Mouse (Mus musculus): ENCODE measurements at regions not wholly inside any gene's neighbourhood (a gene's known extent, or its start where the extent isn't known, plus 50 kb on each side); places are given as distances from the start of the nearest gene placed in this dataset.

DNA sequence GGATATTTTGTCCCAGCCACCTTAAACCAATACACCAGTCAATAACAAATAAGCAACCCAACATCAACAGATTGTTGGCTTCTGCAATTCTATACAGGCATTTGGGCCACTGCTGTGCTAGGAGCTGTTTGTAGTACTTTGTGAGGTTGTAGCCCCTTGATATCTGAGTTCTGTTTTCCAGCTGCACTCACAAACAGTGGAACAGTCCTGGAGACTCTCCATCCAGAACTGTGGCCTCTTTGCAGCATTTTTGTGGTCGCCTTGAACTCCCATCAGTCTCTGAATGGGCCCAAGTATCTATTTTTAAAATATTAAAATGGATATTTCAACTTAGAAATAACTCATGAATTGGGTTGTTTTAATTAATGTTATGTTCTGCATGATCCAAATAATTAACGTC, 205.2 kb upstream of the Thbs1 start:
- Histone ChIP-seq H3K27ac (ENCODE audit: low read length) (no peak overlapping the region), H3K36me3 (ENCODE audit: insufficient read depth, low read length) (no peaks in the 10 kb centered on the region), H3K9me3 (ENCODE audit: low read length) (no peaks in the 10 kb centered on the region), H3K27me3 (ENCODE audit: insufficient read depth, low read length) (no peaks in the 10 kb centered on the region), H3K4me2 (replicated peaks; ENCODE audit: low read depth, low read length) (no peak overlapping the region), H3K4me3 (ENCODE audit: low read length) (no peak overlapping the region), H3K9ac (replicated peaks; ENCODE audit: low read length) (no peak overlapping the region), H3K4me1 (ENCODE audit: insufficient read depth, low read length) (no peaks in the 10 kb centered on the region)
- 87% methylated on average over 2 of the region's 2 CpGs for WGBS
- ATAC-seq (ENCODE audit: low FRiP score, low TSS enrichment): no peak

DNA sequence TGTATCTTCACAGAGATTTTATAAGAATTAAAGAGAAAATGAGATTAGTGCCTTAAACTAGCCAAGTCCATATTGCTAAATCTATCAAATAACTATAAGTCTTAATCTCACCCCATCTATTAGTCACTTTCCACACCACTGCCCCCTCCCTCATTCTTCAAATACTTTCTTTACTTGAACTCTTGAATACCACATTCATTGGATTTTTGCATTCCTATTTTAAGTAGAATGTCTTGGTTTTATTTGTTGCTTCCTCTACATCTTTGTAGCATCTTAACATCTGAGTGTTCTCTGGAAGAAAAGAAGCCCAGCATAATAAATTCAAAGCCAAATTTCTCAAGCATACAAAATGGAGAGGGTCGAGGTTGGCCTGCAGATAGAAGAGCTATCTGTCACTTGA, 200.9 kb upstream of the Thbs1 start:
- Histone ChIP-seq H3K4me1 (ENCODE audit: insufficient read depth, low read length) (no peaks in the 10 kb centered on the region), H3K27ac (ENCODE audit: low read length) (no peak overlapping the region), H3K9me3 (ENCODE audit: low read length) (no peaks in the 10 kb centered on the region), H3K4me3 (ENCODE audit: low read length) (no peak overlapping the region), H3K9ac (replicated peaks; ENCODE audit: low read length) (no peak overlapping the region), H3K27me3 (ENCODE audit: insufficient read depth, low read length) (no peaks in the 10 kb centered on the region), H3K4me2 (replicated peaks; ENCODE audit: low read depth, low read length) (no peak overlapping the region), H3K36me3 (ENCODE audit: insufficient read depth, low read length) (no peaks in the 10 kb centered on the region)
- ATAC-seq (ENCODE audit: low FRiP score, low TSS enrichment): no peak
- WGBS: 44% methylated on average over 1 of the region's 1 CpGs

- H3K4me3 ChIP-seq (ENCODE audit: low read length): no peak overlapping the region
- no peak overlapping the region for H3K9ac ChIP-seq (replicated peaks; ENCODE audit: low read length)
- 74% methylated on average over 2 of the region's 2 CpGs for WGBS
- no peaks in the 10 kb centered on the region for H3K27me3 ChIP-seq (ENCODE audit: insufficient read depth, low read length)
- no peaks in the 10 kb centered on the region for H3K4me1 ChIP-seq (ENCODE audit: insufficient read depth, low read length)
- H3K27ac ChIP-seq (ENCODE audit: low read length): no peak overlapping the region
- no peaks in the 10 kb centered on the region for H3K36me3 ChIP-seq (ENCODE audit: insufficient read depth, low read length)
- no peak overlapping the region for H3K4me2 ChIP-seq (replicated peaks; ENCODE audit: low read depth, low read length)
- H3K9me3 ChIP-seq (ENCODE audit: low read length): no peaks in the 10 kb centered on the region
- ATAC-seq (ENCODE audit: low FRiP score, low TSS enrichment): no peak
These were observed 199.0 kb upstream of the Thbs1 start for GRCm38 (mm10) chr2:117912722-117913121.

DNA sequence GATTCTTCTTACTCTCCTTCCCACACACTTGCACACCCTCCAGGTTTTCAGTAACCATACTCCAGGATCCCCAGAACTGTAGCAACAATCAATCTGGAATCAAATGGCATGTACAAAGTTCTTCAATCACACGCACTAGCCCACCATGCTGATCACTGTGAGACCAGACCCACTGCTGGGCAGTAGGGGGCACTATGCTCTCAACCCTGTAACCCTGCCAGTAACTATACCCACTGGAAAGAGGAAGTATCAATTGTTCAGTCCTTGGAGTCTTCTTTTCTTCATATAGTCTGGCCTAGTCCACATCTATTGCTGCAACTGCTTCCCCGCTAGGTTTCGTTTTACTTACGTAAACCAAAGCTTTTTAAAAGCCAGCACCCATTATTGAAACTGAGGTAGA, 197.8 kb upstream of the Thbs1 start:
- Histone ChIP-seq H3K9me3 (ENCODE audit: low read length) (no peaks in the 10 kb centered on the region), H3K27ac (ENCODE audit: low read length) (no peak overlapping the region), H3K4me1 (ENCODE audit: insufficient read depth, low read length) (no peaks in the 10 kb centered on the region), H3K4me3 (ENCODE audit: low read length) (no peak overlapping the region), H3K4me2 (replicated peaks; ENCODE audit: low read depth, low read length) (no peak overlapping the region), H3K27me3 (ENCODE audit: insufficient read depth, low read length) (no peaks in the 10 kb centered on the region), H3K36me3 (ENCODE audit: insufficient read depth, low read length) (no peaks in the 10 kb centered on the region), H3K9ac (replicated peaks; ENCODE audit: low read length) (no peak overlapping the region)
- 94% methylated on average over 4 of the region's 4 CpGs for WGBS
- ATAC-seq (ENCODE audit: low FRiP score, low TSS enrichment): no peak

DNA sequence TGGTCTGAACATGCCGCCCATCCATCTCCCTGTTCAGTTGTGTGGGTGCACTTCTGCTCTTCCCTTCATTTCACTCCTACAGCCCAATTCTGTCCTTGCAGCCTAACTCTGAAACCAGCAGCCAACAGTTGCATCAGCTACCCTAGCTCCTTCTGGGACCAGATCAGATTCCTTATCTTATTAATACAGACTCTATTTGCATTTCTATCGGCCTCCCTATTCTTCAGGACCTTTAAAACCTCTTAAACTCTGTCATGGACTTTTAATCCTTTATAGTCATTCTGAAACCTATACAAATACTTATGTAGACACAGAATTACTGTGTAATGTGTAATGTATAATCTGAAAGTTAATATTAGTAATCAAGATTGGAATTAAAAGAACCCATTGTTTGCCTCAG, 195.9 kb upstream of the Thbs1 start:
- Histone ChIP-seq H3K4me2 (replicated peaks; ENCODE audit: low read depth, low read length) (no peak overlapping the region), H3K4me3 (ENCODE audit: low read length) (no peak overlapping the region), H3K9ac (replicated peaks; ENCODE audit: low read length) (no peak overlapping the region), H3K36me3 (ENCODE audit: insufficient read depth, low read length) (no peaks in the 10 kb centered on the region), H3K4me1 (ENCODE audit: insufficient read depth, low read length) (no peaks in the 10 kb centered on the region), H3K9me3 (ENCODE audit: low read length) (no peaks in the 10 kb centered on the region), H3K27me3 (ENCODE audit: insufficient read depth, low read length) (no peaks in the 10 kb centered on the region), H3K27ac (ENCODE audit: low read length) (no peak overlapping the region)
- ATAC-seq (ENCODE audit: low FRiP score, low TSS enrichment): no peak
- WGBS: 89% methylated on average over 2 of the region's 2 CpGs

GRCm38 (mm10) chr2:117917181-117917580, 194.5 kb upstream of the Thbs1 start:
- Histone ChIP-seq H3K36me3 (ENCODE audit: insufficient read depth, low read length) (no peaks in the 10 kb centered on the region), H3K4me1 (ENCODE audit: insufficient read depth, low read length) (no peaks in the 10 kb centered on the region), H3K9ac (replicated peaks; ENCODE audit: low read length) (no peak overlapping the region), H3K27ac (ENCODE audit: low read length) (no peak overlapping the region), H3K4me2 (replicated peaks; ENCODE audit: low read depth, low read length) (no peak overlapping the region), H3K27me3 (ENCODE audit: insufficient read depth, low read length) (no peaks in the 10 kb centered on the region), H3K9me3 (ENCODE audit: low read length) (no peaks in the 10 kb centered on the region), H3K4me3 (ENCODE audit: low read length) (no peak overlapping the region)
- no peak for ATAC-seq (ENCODE audit: low FRiP score, low TSS enrichment)
- 78% methylated on average over 3 of the region's 3 CpGs for WGBS

GRCm38 (mm10) chr2:117924877-117925276, 186.8 kb upstream of the Thbs1 start:
- ATAC-seq (ENCODE audit: low FRiP score, low TSS enrichment): no peak
- Histone ChIP-seq H3K9ac (replicated peaks; ENCODE audit: low read length) (no peak overlapping the region), H3K36me3 (ENCODE audit: insufficient read depth, low read length) (no peaks in the 10 kb centered on the region), H3K4me3 (ENCODE audit: low read length) (no peak overlapping the region), H3K4me1 (ENCODE audit: insufficient read depth, low read length) (peaks cover 4% of the 10 kb centered on the region; the same call in 1 of the 2 replicates), H3K9me3 (ENCODE audit: low read length) (no peaks in the 10 kb centered on the region), H3K4me2 (replicated peaks; ENCODE audit: low read depth, low read length) (no peak overlapping the region), H3K27ac (ENCODE audit: low read length) (no peak overlapping the region), H3K27me3 (ENCODE audit: insufficient read depth, low read length) (no peaks in the 10 kb centered on the region)
- 60% methylated on average over 5 of the region's 5 CpGs for WGBS

- Histone ChIP-seq H3K27ac (ENCODE audit: low read length) (no peak overlapping the region), H3K27me3 (ENCODE audit: insufficient read depth, low read length) (no peaks in the 10 kb centered on the region), H3K9me3 (ENCODE audit: low read length) (no peaks in the 10 kb centered on the region), H3K4me2 (replicated peaks; ENCODE audit: low read depth, low read length) (no peak overlapping the region), H3K4me1 (ENCODE audit: insufficient read depth, low read length) (peaks cover 4% of the 10 kb centered on the region; the same call in 1 of the 2 replicates), H3K4me3 (ENCODE audit: low read length) (no peak overlapping the region), H3K9ac (replicated peaks; ENCODE audit: low read length) (no peak overlapping the region), H3K36me3 (ENCODE audit: insufficient read depth, low read length) (no peaks in the 10 kb centered on the region)
- no peak for ATAC-seq (ENCODE audit: low FRiP score, low TSS enrichment)
- WGBS: 88% methylated on average over 5 of the region's 5 CpGs
These were observed 186.3 kb upstream of the Thbs1 start for GRCm38 (mm10) chr2:117925412-117925811.

DNA sequence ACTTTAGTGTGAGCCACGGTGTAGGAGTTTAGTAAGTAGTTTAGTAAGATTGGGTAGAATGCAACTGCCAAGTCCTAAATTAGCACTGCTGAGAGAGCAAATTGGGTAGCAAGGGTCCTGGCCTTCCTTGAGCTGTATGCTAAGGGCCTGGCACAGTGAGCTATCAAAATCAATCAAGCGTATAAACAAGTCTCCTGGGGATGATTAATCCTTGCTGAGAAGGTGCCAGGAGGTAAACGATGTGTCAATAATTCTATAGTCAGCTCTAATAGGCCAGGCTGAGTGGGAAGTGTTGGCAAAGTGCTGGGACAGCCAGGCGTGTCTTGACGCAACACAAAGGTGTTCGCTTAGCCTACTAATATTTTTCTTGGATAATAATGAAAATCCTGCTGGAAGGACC, 183.6 kb upstream of the Thbs1 start:
- H3K4me2 ChIP-seq (replicated peaks; ENCODE audit: low read depth, low read length): no peak overlapping the region
- H3K9me3 ChIP-seq (ENCODE audit: low read length): no peaks in the 10 kb centered on the region
- no peaks in the 10 kb centered on the region for H3K27me3 ChIP-seq (ENCODE audit: insufficient read depth, low read length)
- ATAC-seq (ENCODE audit: low FRiP score, low TSS enrichment): no peak
- H3K27ac ChIP-seq (ENCODE audit: low read length): no peak overlapping the region
- no peaks in the 10 kb centered on the region for H3K36me3 ChIP-seq (ENCODE audit: insufficient read depth, low read length)
- H3K9ac ChIP-seq (replicated peaks; ENCODE audit: low read length): no peak overlapping the region
- 32% methylated on average over 6 of the region's 6 CpGs for WGBS
- H3K4me1 ChIP-seq (ENCODE audit: insufficient read depth, low read length): peaks cover 4% of the 10 kb centered on the region; the same call in 1 of the 2 replicates
- no peak overlapping the region for H3K4me3 ChIP-seq (ENCODE audit: low read length)

DNA sequence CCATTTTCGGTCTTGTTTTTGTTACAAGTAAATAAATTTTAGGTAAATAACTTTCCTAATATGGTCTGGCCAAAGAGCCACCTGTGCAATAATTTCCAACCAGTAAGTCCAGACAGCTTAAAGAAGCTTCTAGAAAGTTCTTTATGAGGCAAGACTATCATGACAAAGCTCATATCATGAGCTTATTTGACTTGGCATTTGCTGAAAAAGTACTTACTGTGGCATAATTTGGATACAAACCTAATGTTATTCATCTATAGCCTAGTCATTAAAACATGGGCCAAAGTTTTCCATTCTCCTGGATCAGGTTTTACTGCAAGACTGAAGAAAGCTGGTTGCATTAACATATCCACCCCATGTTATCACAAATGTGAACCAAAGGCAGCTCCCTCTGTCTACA, 182.1 kb upstream of the Thbs1 start:
- no peak overlapping the region for H3K27ac ChIP-seq (ENCODE audit: low read length)
- WGBS: 26% methylated on average over 1 of the region's 1 CpGs
- no peaks in the 10 kb centered on the region for H3K36me3 ChIP-seq (ENCODE audit: insufficient read depth, low read length)
- no peak overlapping the region for H3K4me3 ChIP-seq (ENCODE audit: low read length)
- H3K27me3 ChIP-seq (ENCODE audit: insufficient read depth, low read length): no peaks in the 10 kb centered on the region
- no peaks in the 10 kb centered on the region for H3K9me3 ChIP-seq (ENCODE audit: low read length)
- ATAC-seq (ENCODE audit: low FRiP score, low TSS enrichment): no peak
- no peak overlapping the region for H3K4me2 ChIP-seq (replicated peaks; ENCODE audit: low read depth, low read length)
- peaks cover 4% of the 10 kb centered on the region; the same call in 1 of the 2 replicates for H3K4me1 ChIP-seq (ENCODE audit: insufficient read depth, low read length)
- H3K9ac ChIP-seq (replicated peaks; ENCODE audit: low read length): no peak overlapping the region
